Mouse (Mus musculus) neural tube, embryonic 12.5 days (tissue): ENCODE measurements around the gene Zfp821. TPM values are rescaled to one million over a fixed set of nuclear protein-coding genes. Genes with fewer than 3 reads are reported as not detected.

Experiments used
- ATAC-seq: fragments of 200-750 bp; cut with Nextera tagmentation; 2 replicates; pipeline ENCODE4 v1.8.0; 2017; ENCODE audit warnings: low read depth, mild to moderate bottlenecking, moderate TSS enrichment, moderate library complexity; ENCODE audit not compliant: low FRiP score
- H3K27ac ChIP-seq: fragments of 300-500 bp; sonication (generic); 2 replicates; pipeline ENCODE4 v1.5.1; 2016
- H3K27me3 ChIP-seq: fragments of 300-500 bp; sonication (generic); replicated peaks from 2 replicates; pipeline ENCODE4 v1.6.1; 2016; ENCODE audit warnings: mild to moderate bottlenecking
- H3K36me3 ChIP-seq: fragments of 300-500 bp; sonication (generic); 2 replicates; pipeline ENCODE4 v1.6.1; 2016; ENCODE audit warnings: mild to moderate bottlenecking
- H3K4me1 ChIP-seq: fragments of 300-500 bp; sonication (generic); 2 replicates; pipeline ENCODE4 v1.6.1; 2016
- H3K4me2 ChIP-seq: fragments of 300-500 bp; sonication (generic); replicated peaks from 2 replicates; pipeline ENCODE4 v1.6.1; 2016; ENCODE audit warnings: mild to moderate bottlenecking
- H3K4me3 ChIP-seq: fragments of 300-500 bp; sonication (generic); 2 replicates; pipeline ENCODE4 v1.5.1; 2016
- H3K9ac ChIP-seq: fragments of 300-500 bp; sonication (generic); 2 replicates; pipeline ENCODE4 v1.6.1; 2016; ENCODE audit warnings: mild to moderate bottlenecking
- H3K9me3 ChIP-seq: fragments of 300-500 bp; sonication (generic); 2 replicates; pipeline ENCODE4 v1.6.1; 2016; ENCODE audit warnings: mild to moderate bottlenecking
- WGBS: fragments of 180-500 bp; shearing (Covaris S2); methylation state at CpG from one replicate; pipeline ENCODE4 v1.1.7; 2016; 5-methylcytosine and 5-hydroxymethylcytosine counted together
- polyA plus RNA-seq: library from polyadenylated mRNA; unstranded; fragments of >200 nt; fragmentation: Nextera tagmentation; extraction: Ambion mirVana; gene quantifications from 2 replicates; pipeline ENCODE4 v1.2.1, GENCODE M21; 2016

Zfp821 gene
- polyA plus RNA-seq, 1 experiment from 2014 or later: 79.1 TPM

DNA sequence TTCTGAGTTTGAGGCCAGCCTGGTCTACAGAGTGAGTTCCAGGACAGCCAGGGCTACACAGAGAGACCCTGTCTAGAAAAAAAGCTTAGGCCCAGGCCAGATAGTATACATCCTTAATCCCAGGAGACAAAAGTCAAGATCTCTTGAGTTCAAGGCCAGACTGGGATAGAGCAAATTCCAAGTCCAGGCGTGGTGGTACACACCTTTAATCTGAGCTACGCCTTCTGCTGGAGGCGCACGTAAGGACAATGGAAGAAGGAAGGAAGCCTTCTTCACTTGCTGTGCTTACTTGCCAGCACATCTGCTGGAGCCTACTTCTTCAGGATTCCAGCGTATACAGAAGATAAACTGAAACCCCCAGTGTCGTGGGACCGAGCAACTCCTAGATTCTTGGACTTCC, 54.1 kb downstream of the Zfp821 start:
- H3K9me3 ChIP-seq: peaks cover 9% of the 10 kb centered on the region
- H3K4me2 ChIP-seq: no peak overlapping the region
- no peak for ATAC-seq
- no peaks in the 10 kb centered on the region for H3K4me1 ChIP-seq
- H3K36me3 ChIP-seq: no peaks in the 10 kb centered on the region
- H3K4me3 ChIP-seq: no peak overlapping the region
- no peak overlapping the region for H3K27ac ChIP-seq
- WGBS: 93% methylated on average over 7 of the region's 7 CpGs
- H3K27me3 ChIP-seq: no peaks in the 10 kb centered on the region
- no peak overlapping the region for H3K9ac ChIP-seq

DNA sequence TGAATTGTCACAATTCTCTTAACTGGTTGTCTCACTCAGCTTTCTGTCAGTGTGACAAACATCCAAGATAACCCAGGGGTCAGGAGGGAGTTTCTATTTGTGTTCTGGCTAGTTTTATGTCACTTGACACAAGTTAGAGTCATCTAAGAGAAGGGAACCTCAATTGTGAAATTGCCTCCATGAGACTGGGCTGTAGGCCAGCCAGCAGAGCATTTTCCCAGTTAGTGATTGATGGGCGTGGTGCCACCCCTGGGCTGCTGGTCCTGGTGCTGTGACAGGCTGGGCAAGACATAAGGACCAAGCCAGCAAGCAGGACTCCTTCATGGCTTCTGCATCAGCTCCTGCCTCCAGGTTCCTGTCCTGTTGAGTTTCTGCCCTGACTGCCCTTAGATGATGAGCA, 54.9 kb downstream of the Zfp821 start:
- Histone ChIP-seq H3K9me3 (peaks cover 9% of the 10 kb centered on the region), H3K4me1 (no peaks in the 10 kb centered on the region), H3K27ac (no peak overlapping the region), H3K27me3 (no peaks in the 10 kb centered on the region), H3K4me2 (no peak overlapping the region), H3K4me3 (no peak overlapping the region), H3K9ac (no peak overlapping the region), H3K36me3 (no peaks in the 10 kb centered on the region)
- WGBS: 63% methylated on average over 1 of the region's 1 CpGs
- ATAC-seq: no peak

DNA sequence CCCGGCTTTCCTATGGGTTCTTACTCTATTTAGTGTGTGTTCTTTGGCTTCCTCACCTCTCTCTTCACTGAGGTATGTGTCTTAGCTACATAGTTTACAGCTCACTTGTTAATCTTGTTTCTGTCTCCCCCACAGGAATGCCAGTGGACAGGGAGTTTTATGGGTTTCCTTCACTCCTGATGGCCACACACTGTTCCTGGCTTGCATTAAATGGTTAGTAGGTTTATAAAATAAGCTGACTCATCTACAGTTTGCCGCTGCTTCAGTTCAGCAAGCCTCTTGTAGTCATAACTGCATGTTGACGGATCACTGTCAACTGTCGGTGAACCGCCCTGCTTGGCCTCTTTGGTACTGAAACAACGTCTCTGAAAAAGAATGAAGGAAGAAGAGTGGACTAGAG, 58.7 kb downstream of the Zfp821 start:
- Histone ChIP-seq H3K4me3 (no peak overlapping the region), H3K4me1 (no peaks in the 10 kb centered on the region), H3K36me3 (no peaks in the 10 kb centered on the region), H3K27me3 (no peaks in the 10 kb centered on the region), H3K27ac (no peak overlapping the region), H3K4me2 (no peak overlapping the region), H3K9me3 (peaks cover 9% of the 10 kb centered on the region), H3K9ac (no peak overlapping the region)
- 89% methylated on average over 6 of the region's 6 CpGs for WGBS
- ATAC-seq: no peak

DNA sequence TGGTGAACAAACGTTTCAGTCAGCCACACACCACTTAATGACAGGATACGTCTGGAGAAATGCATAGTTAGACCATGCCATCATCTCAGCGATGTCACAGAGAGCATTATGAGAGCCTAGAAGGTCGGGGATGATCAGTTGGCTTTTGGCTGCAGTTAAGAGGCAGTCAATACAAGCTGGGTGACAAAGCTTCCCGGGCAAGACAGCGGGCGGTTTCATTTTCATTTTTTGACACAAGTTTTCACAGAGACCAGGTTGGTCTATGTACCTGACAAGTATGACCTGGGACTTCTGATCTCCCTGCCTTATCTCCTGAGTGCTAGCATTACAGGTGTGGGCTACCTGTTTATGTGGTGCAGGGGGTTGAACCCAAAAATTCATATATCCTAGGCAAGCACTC, 60.7 kb downstream of the Zfp821 start:
- ATAC-seq: no peak
- WGBS: 74% methylated on average over 7 of the region's 7 CpGs
- no peak overlapping the region for H3K4me3 ChIP-seq
- H3K27ac ChIP-seq: no peak overlapping the region
- H3K27me3 ChIP-seq: no peaks in the 10 kb centered on the region
- no peak overlapping the region for H3K4me2 ChIP-seq
- H3K9ac ChIP-seq: no peak overlapping the region
- H3K36me3 ChIP-seq: no peaks in the 10 kb centered on the region
- no peaks in the 10 kb centered on the region for H3K4me1 ChIP-seq
- H3K9me3 ChIP-seq: peaks cover 9% of the 10 kb centered on the region

DNA sequence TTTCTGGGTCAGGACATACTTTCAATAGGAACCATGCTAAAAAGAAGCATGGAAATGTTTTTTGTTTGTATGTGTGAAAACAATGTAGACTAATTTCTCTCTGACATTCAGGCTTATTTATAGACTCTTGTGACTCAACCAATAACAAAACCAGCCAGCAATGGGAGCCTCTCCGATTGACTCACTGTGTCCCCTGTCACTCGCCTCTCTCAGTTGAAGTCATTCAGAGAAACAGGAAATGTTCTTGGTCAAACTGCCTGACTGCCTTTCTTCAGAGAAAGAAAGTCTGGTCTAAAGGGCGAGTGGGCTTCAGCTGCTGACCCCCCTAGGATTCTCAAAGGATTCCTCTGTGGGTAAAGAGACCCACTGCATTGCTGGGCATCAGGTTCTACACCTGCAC, 67.8 kb downstream of the Zfp821 start:
- H3K27ac ChIP-seq: no peak overlapping the region
- no peaks in the 10 kb centered on the region for H3K36me3 ChIP-seq
- H3K4me1 ChIP-seq: no peaks in the 10 kb centered on the region
- ATAC-seq: no peak
- H3K4me3 ChIP-seq: no peak overlapping the region
- H3K4me2 ChIP-seq: no peak overlapping the region
- 51% methylated on average over 3 of the region's 3 CpGs for WGBS
- no peaks in the 10 kb centered on the region for H3K9me3 ChIP-seq
- H3K27me3 ChIP-seq: 0 out of 2 replicates have a peak, but pooled peaks cover 3% of the 10 kb centered on the region
- no peak overlapping the region for H3K9ac ChIP-seq

Other genes with a start within 250 kb of the Zfp821 start
- 1.7 and 1.8 TPM in 2 replicates for gene Pmfbp1, start 211.5 kb upstream of the Zfp821 start, polyA plus RNA-seq
- 28.2 and 28.4 TPM in 2 replicates for gene Dhx38, start 139.7 kb upstream of the Zfp821 start, polyA plus RNA-seq
- 23.4 and 28.4 TPM in 2 replicates for gene Txnl4b, start 139.7 kb upstream of the Zfp821 start, polyA plus RNA-seq
- 0.89 and 0.94 TPM in 2 replicates for gene Hp, start 126.4 kb upstream of the Zfp821 start, polyA plus RNA-seq
- 33.8 and 34.3 TPM in 2 replicates for gene Dhodh, start 96.9 kb upstream of the Zfp821 start, polyA plus RNA-seq
- 0.14 and 0.20 TPM in 2 replicates for gene Pkd1l3, start 91.0 kb upstream of the Zfp821 start, polyA plus RNA-seq
- 197 TPM in 2 replicates for gene Ist1, start 12.3 kb upstream of the Zfp821 start, polyA plus RNA-seq
- gene Atxn1l, start 32.2 kb downstream of the Zfp821 start, polyA plus RNA-seq: 6.3 and 7.8 TPM in 2 replicates
- gene Ap1g1, start 73.0 kb downstream of the Zfp821 start, polyA plus RNA-seq: 56.4 and 62.9 TPM in 2 replicates
- gene Phlpp2, start 163.0 kb downstream of the Zfp821 start, polyA plus RNA-seq: 3.3 and 3.5 TPM in 2 replicates